Mouse (Mus musculus): ENCODE results near the gene Sart3. TPM values are rescaled to one million over a fixed set of nuclear protein-coding genes. Genes with fewer than 3 reads are reported as not detected.

Sart3 gene
- total and polyA plus RNA-seq, 2 experiments from 2014 or later, result 11.9 to 15.8 TPM

DNA sequence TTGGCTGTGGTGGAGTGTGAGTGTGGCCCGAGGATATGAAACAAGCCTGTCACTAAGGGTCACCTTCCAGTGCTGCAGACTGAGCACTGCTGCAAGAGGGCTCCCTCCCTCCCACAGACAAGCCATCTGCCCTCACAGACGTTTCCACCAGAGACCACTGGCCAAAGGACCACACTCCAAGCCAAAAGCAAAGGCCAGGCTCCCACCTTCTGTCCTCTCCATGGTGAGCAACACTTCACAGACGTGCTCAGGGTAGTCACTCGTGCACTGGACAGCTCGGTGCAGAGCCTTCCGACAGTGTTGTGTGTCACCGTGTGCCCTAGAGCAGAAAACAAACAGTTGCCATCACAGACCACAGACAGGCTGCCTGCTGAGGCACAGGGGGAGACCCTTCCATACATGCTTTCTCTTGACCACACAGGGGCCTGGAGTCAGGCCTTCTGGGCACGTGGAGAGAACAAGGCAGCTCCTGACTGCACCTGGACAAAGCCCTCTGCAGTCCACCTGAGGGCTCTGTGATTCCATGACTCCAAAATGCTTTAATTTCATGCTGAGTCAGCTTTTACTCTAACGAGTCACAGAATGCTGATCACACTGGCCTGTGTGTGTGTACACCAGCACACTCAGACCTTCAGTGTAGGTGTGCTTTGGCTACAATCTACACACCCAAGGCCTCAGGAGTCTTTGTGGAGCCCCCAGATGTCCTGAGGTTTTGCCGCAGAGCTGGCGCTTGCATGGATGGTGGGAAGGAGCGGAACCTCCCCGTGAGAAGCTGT is 23.6 kb downstream of the Sart3 start:
- Histone ChIP-seq H3K4me1 (ENCODE audit: control insufficient read depth, insufficient read depth) (no peaks in the 10 kb centered on the region), H3K9me3 (replicated peaks; ENCODE audit: control insufficient read depth, low read length) (no peaks in the 10 kb centered on the region), H3K27ac (ENCODE audit: low read depth) (no peak overlapping the region), H3K9ac (replicated peaks; ENCODE audit: low read depth, low read length) (no peak overlapping the region), H3K4me2 (ENCODE audit: low read depth, low read length) (no peak overlapping the region), H3K4me3 (ENCODE audit: low read depth, low read length) (no peak overlapping the region), H3K27me3 (ENCODE audit: control insufficient read depth, insufficient read depth, low read length) (no peaks in the 10 kb centered on the region), H3K36me3 (replicated peaks; ENCODE audit: control insufficient read depth, insufficient read depth, low read length) (peaks cover 99% of the 10 kb centered on the region)
- ATAC-seq (ENCODE audit: insufficient read depth, low read depth), result no peak
- WGBS, result 93% methylated on average over 13 of the region's 13 CpGs
- no peak for DNase-seq (ENCODE audit: low spot score)
- TF ChIP-seq EP300 (IDR thresholded peaks at IDR 0.05; ENCODE audit: low read depth), result no peak
- TF ChIP-seq CTCF (IDR thresholded peaks at IDR 0.05; ENCODE audit: low read depth), result no peak

DNA sequence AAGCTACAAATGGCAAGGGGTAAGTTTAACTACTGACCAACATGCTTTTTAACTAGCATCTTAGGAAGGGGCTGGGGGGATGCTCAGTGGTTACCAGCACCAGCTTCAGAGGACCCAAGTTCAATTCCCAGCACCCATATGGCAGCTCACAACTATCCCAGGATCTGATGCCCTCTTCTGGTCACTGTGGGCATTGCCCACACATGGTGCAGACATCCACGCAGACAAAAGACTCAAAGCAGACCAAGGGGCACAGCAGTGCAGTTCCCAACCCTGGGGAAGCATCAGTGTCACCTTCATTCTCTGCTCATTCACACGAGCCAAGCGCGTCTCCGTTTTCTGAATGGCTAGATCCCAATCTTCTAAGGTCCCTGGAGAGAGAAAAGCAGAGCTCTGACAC is 24.7 kb downstream of the Sart3 start:
- DNase-seq (ENCODE audit: low spot score), result no peak
- Histone ChIP-seq H3K36me3 (replicated peaks; ENCODE audit: control insufficient read depth, insufficient read depth, low read length) (peaks cover 99% of the 10 kb centered on the region), H3K27me3 (ENCODE audit: control insufficient read depth, insufficient read depth, low read length) (no peaks in the 10 kb centered on the region), H3K4me1 (ENCODE audit: control insufficient read depth, insufficient read depth) (no peaks in the 10 kb centered on the region), H3K4me2 (ENCODE audit: low read depth, low read length) (no peak overlapping the region), H3K27ac (ENCODE audit: low read depth) (no peak overlapping the region), H3K9me3 (replicated peaks; ENCODE audit: control insufficient read depth, low read length) (no peaks in the 10 kb centered on the region), H3K9ac (replicated peaks; ENCODE audit: low read depth, low read length) (no peak overlapping the region), H3K4me3 (ENCODE audit: low read depth, low read length) (no peak overlapping the region)
- TF ChIP-seq EP300 (IDR thresholded peaks at IDR 0.05; ENCODE audit: low read depth) (no peak), CTCF (IDR thresholded peaks at IDR 0.05; ENCODE audit: low read depth) (no peak)
- 97% methylated on average over 5 of the region's 5 CpGs for WGBS
- ATAC-seq (ENCODE audit: insufficient read depth, low read depth), result no peak

DNA sequence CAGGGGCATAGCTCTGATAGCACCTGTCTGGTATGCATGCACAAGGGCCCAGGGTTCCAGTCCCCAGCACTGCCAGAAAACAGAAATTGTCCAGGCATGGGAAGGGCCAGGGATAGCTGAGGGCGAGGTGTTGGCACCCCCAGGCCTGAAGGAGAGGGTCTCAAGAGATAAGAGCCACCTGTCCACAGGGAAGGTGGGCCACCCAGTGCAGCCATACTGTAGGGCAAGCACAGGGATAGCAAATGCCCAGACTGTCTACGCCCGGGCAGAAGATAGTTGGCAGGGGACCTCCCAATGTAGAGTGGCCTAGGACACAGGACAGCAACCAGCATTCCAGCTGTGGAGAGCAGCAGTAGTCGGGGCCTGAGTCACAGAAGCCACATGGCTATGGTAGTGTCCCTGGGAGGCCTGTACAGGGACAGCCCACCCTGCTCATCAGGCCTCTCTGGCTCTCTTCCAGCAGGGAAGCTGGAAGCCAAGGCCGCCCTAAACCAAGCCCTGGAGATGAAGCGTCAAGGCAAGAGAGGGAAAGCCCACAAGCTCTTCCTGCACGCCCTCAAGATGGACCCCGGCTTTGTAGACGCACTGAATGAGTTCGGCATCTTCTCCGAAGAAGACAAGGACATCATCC is 34.6 kb downstream of the Sart3 start:
- Histone ChIP-seq H3K9me3 (replicated peaks; ENCODE audit: control insufficient read depth, low read length) (no peaks in the 10 kb centered on the region), H3K4me1 (ENCODE audit: control insufficient read depth, insufficient read depth) (peaks cover 12% of the 10 kb centered on the region), H3K27me3 (ENCODE audit: control insufficient read depth, insufficient read depth, low read length) (no peaks in the 10 kb centered on the region), H3K9ac (replicated peaks; ENCODE audit: low read depth, low read length) (no peak overlapping the region), H3K27ac (ENCODE audit: low read depth) (no peak overlapping the region), H3K4me3 (ENCODE audit: low read depth, low read length) (no peak overlapping the region), H3K36me3 (replicated peaks; ENCODE audit: control insufficient read depth, insufficient read depth, low read length) (peaks cover 49% of the 10 kb centered on the region), H3K4me2 (ENCODE audit: low read depth, low read length) (no peak overlapping the region)
- TF ChIP-seq CTCF (IDR thresholded peaks at IDR 0.05; ENCODE audit: low read depth) (no peak), EP300 (IDR thresholded peaks at IDR 0.05; ENCODE audit: low read depth) (no peak)
- ATAC-seq (ENCODE audit: insufficient read depth, low read depth), result no peak
- 88% methylated on average over 11 of the region's 11 CpGs for WGBS
- DNase-seq (ENCODE audit: low spot score), result no peak

DNA sequence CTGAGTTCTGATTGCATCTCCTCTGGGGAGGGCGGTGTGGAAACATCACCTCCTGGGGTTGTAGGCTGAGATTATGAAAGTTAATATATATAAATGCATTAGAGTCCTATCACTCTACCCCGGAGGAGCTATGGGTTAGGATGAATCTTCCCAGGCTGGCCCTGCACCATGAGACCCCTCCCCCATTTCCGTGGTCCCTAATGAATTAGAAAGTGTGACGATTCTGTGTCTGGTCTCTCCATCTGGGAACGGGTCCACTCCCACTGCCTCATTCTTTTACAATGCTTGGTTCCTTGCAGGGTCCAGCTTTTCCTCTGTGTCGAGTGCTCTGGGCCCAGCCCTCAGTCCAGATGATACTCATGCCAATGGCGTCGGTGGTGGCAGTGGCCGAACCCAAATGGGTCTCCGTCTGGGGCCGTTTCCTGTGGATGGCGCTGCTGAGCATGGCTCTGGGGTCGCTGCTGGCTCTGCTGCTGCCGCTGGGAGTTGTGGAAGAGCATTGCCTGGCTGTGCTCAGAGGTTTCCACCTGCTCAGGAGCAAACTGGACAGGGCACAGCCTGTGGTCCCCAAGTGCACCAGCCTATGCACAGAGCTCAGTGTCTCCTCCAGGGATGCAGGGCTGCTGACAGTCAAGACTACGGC is 35.7 kb downstream of the Sart3 start:
- no peak for TF ChIP-seq CTCF (IDR thresholded peaks at IDR 0.05; ENCODE audit: low read depth)
- no peak for TF ChIP-seq EP300 (IDR thresholded peaks at IDR 0.05; ENCODE audit: low read depth)
- peak overlapping the region; percentile 90 for H3K4me2 ChIP-seq (ENCODE audit: low read depth, low read length)
- DNase-seq (ENCODE audit: low spot score) (no peak), ATAC-seq (ENCODE audit: insufficient read depth, low read depth) (no peak)
- peak overlapping the region; percentile 93; the same call in 1 of the 2 replicates for H3K27ac ChIP-seq (ENCODE audit: low read depth)
- 32% methylated on average over 15 of the region's 15 CpGs for WGBS
- peak overlapping the region; percentile 72; the same call in 1 of the 2 replicates for H3K9ac ChIP-seq (replicated peaks; ENCODE audit: low read depth, low read length)
- H3K4me1 ChIP-seq (ENCODE audit: control insufficient read depth, insufficient read depth), result peaks cover 12% of the 10 kb centered on the region
- H3K4me3 ChIP-seq (ENCODE audit: low read depth, low read length), result peak overlapping the region; percentile 86
- no peaks in the 10 kb centered on the region for H3K9me3 ChIP-seq (replicated peaks; ENCODE audit: control insufficient read depth, low read length)
- H3K27me3 ChIP-seq (ENCODE audit: control insufficient read depth, insufficient read depth, low read length), result no peaks in the 10 kb centered on the region
- H3K36me3 ChIP-seq (replicated peaks; ENCODE audit: control insufficient read depth, insufficient read depth, low read length), result peaks cover 38% of the 10 kb centered on the region

DNA sequence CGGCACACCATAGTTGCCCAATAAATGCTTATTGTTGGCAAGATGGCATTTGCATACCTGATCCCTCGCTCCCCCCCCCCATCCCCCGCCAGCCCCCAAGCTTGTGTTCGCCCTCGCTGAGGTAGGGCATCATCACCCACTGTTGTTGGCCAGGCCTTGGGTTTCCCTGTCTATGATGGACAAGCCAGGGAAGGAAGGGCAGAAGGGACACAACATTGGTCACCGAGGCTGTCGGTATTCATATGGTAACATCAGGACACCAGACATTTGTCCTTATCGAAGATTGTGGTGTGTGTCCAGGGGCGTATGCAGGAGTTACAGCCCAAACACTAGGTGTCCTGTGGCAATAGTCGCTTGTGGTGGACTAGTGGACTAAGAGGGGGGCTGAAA is 36.2 kb downstream of the Sart3 start:
- 0 out of 2 replicates have a peak, but pooled peaks have one; percentile 3 for ATAC-seq (ENCODE audit: insufficient read depth, low read depth)
- TF ChIP-seq CTCF (IDR thresholded peaks at IDR 0.05; ENCODE audit: low read depth) (no peak), EP300 (IDR thresholded peaks at IDR 0.05; ENCODE audit: low read depth) (no peak)

More for the DNA sequence above, 36.2 kb downstream of the Sart3 start:
- Histone ChIP-seq H3K9ac (replicated peaks; ENCODE audit: low read depth, low read length) (peak overlapping the region; percentile 72), H3K4me3 (ENCODE audit: low read depth, low read length) (peak overlapping the region; percentile 86), H3K27ac (ENCODE audit: low read depth) (peak overlapping the region; percentile 93), H3K36me3 (replicated peaks; ENCODE audit: control insufficient read depth, insufficient read depth, low read length) (peaks cover 34% of the 10 kb centered on the region), H3K9me3 (replicated peaks; ENCODE audit: control insufficient read depth, low read length) (no peaks in the 10 kb centered on the region), H3K4me2 (ENCODE audit: low read depth, low read length) (peak overlapping the region; percentile 90), H3K27me3 (ENCODE audit: control insufficient read depth, insufficient read depth, low read length) (no peaks in the 10 kb centered on the region), H3K4me1 (ENCODE audit: control insufficient read depth, insufficient read depth) (peaks cover 12% of the 10 kb centered on the region)
- no peak for DNase-seq (ENCODE audit: low spot score)
- WGBS, result 4% methylated on average over 10 of the region's 10 CpGs

Measured in heart, postnatal 0 days (tissue).